Mouse (Mus musculus) MEL (cell line): ENCODE results near the gene Fbxw24.
"Not testable (repeated sequence)": the region's sequence is repeated elsewhere in the genome, so short reads cannot be mapped to it uniquely, and the experiment has no call there.

Experiments used
- CTCF ChIP-seq, 3 experiments: IDR thresholded peaks in 2 of 3; conservative IDR thresholded peaks in 1 of 3; 2 replicates each; pipeline ENCODE4 v1.5.1; 2011 to 2012; ENCODE audit warnings: low read length in 3 of 3, low read depth in 2 of 3, mild to moderate bottlenecking in 2 of 3, improper control_type of control experiment in 1 of 3, inconsistent platforms in 1 of 3, mixed read lengths in 1 of 3, moderate library complexity in 1 of 3; ENCODE audit not compliant: control insufficient read depth in 1 of 3, insufficient read depth in 1 of 3, poor library complexity in 1 of 3, severe bottlenecking in 1 of 3
- EP300 ChIP-seq, 2 experiments: IDR thresholded peaks; 2 replicates each; pipeline ENCODE4 v1.6.1; 2011; ENCODE audit warnings: improper control_type of control experiment in 2 of 2, low read length in 2 of 2, low read depth in 1 of 2, mild to moderate bottlenecking in 1 of 2
- POLR2A ChIP-seq, 2 experiments: IDR thresholded peaks; 2 replicates each; pipeline ENCODE4 v1.6.1; 2011 to 2012; ENCODE audit warnings: low read length in 2 of 2, mild to moderate bottlenecking in 2 of 2, control low read depth in 1 of 2, improper control_type of control experiment in 1 of 2, low read depth in 1 of 2, moderate library complexity in 1 of 2; ENCODE audit not compliant: control insufficient read depth in 1 of 2, insufficient read depth in 1 of 2, poor library complexity in 1 of 2

GRCm38 (mm10) chr9:109606837-109607236, 19.0 kb downstream of the Fbxw24 start:
- not testable (repeated sequence) for TF ChIP-seq EP300 (IDR thresholded peaks at IDR 0.05; ENCODE audit: low read depth in 1 of 2, low read length in 2 of 2); POLR2A (IDR thresholded peaks at IDR 0.05; ENCODE audit: control insufficient read depth in 1 of 2, insufficient read depth in 1 of 2, low read depth in 1 of 2, low read length in 2 of 2, poor library complexity in 1 of 2)
- TF ChIP-seq CTCF (IDR thresholded peaks at IDR 0.05 in 2 of 3, conservative IDR thresholded peaks at IDR 0.05 in 1 of 3; ENCODE audit: control insufficient read depth in 1 of 3, insufficient read depth in 1 of 3, low read depth in 2 of 3, low read length in 3 of 3, poor library complexity in 1 of 3, severe bottlenecking in 1 of 3), result peak in 2 of 3 experiments; percentile 15 to 30; a peak in 3 of 6 replicates
